Mouse (Mus musculus) left cerebral cortex, postnatal 10 days (tissue): ENCODE data around the gene Gmppb. TPM values are rescaled to one million over a fixed set of nuclear protein-coding genes. Genes with fewer than 3 reads are reported as not detected.

Source experiments
- DNase-seq, 2 experiments: peaks; one replicate each; pipeline ENCODE4 v3.0.0; 2021 to 2022; ENCODE audit warnings: low spot score in 2 of 2, mixed read lengths in 1 of 2; ENCODE audit errors: extremely low spot score in 1 of 2
- intact Hi-C: fragments of 180-260 bp; cut with DNase I; formaldehyde crosslinking; loops from one replicate; pipeline ENCODE4 v1.15.1; 2025
- total RNA-seq, 2 experiments: library from RNA; stranded (reverse); gene quantifications; 2 replicates each; pipeline ENCODE4 v1.2.3; 2021

The Gmppb gene
- total RNA-seq, 2 experiments from 2014 or later = 16.8 to 18.7 TPM

GRCm38 (mm10) chr9:108048566-108048955 lies 481 bp upstream of the Gmppb start:
- intact Hi-C loops = loop anchor here (5.0 kb wide), 1 partner anchor 146 kb away; no protein-coding TSS in a partner anchor
- DNase-seq = no peak

GRCm38 (mm10) chr9:108049561-108050251 lies 664 bp downstream of the Gmppb start:
- no peak for DNase-seq
- intact Hi-C loops = loop anchor here (5.0 kb wide), 2 partner anchors 87 to 147 kb away; no protein-coding TSS in a partner anchor

DNA sequence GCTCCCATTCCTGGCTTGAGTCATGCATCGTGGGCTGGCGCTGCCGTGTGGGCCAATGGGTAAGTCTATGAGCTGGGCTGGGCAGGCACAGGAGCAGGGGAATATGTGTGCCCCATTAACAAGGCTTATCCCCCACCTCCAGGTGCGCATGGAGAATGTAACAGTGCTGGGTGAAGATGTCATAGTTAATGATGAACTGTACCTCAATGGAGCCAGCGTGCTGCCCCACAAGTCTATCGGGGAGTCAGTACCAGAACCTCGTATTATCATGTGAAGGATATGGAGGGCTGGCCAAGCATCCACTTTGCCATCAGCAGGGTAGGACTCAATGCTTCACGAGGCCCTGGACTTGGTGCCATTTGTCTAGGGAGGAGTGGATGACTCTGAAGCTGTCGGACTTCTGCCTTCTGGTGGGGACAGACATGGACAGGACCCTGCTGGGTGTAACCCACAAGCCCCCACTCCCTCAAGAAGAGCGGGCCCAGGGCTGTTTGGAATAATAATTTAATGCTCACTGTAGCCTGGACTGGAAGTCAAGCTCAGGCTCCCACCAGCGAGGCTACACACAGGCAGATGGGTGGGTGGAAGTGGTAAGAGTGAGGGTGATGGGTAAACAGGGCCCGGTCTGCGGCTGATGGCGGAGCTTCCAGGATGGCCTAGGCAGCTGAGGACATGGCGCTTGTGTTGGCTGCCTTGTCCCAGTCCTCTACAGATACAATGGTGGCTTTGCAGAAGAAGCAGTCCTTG lies 2.3 kb downstream of the Gmppb start:
- intact Hi-C loops = loop anchor here (5.0 kb wide), 1 partner anchor 89 kb away; no protein-coding TSS in a partner anchor
- no peak for DNase-seq

DNA sequence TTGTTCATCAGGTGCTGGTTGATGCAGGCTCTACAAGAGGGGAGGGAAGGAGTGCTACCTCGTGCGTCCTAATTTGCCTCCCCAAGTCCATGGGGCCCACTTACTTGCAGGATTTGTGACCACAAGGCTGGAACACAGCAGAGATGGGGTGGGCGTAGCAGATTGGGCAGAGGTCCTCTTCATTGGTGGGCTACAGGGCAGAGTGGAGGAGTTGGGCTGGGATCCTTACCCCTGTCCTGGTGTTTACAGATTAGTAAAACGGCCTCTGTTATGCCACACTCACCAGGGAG lies 2.8 kb downstream of the Gmppb start:
- intact Hi-C loops = loop anchor here (5.0 kb wide), 1 partner anchor 90 kb away; no protein-coding TSS in a partner anchor
- DNase-seq = no peak

DNA sequence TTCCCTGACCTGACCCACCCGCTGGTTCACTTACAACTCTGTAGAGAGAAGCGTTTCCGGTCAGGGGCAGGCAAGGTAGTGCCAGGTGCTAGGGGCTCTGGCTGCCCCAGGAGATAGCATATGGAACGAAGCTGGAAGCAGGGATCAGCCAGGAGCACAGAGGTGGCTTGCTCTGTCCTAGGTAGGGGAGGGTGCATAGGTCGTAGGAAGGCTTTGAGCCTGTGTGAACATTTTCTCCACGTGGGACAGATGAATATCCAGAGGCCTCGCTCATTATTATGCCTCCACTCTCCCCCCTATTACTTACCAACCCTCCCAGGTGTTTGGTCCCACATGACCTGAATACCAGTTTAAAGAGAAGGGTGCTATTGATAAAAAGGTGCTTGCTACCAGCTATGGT lies 3.4 kb downstream of the Gmppb start:
- no peak for DNase-seq
- intact Hi-C loops = loop anchor here (5.0 kb wide), 1 partner anchor 90 kb away; no protein-coding TSS in a partner anchor

- intact Hi-C loops = loop anchor here (5.0 kb wide), 1 partner anchor 91 kb away; no protein-coding TSS in a partner anchor
- peak; percentile 95 to 96 for DNase-seq
Measured at GRCm38 (mm10) chr9:108052885-108053664, 4.0 kb downstream of the Gmppb start, which contains the start of gene Amigo3. Gene Amigo3 (plus strand): TSS chr9:108053159.

DNA sequence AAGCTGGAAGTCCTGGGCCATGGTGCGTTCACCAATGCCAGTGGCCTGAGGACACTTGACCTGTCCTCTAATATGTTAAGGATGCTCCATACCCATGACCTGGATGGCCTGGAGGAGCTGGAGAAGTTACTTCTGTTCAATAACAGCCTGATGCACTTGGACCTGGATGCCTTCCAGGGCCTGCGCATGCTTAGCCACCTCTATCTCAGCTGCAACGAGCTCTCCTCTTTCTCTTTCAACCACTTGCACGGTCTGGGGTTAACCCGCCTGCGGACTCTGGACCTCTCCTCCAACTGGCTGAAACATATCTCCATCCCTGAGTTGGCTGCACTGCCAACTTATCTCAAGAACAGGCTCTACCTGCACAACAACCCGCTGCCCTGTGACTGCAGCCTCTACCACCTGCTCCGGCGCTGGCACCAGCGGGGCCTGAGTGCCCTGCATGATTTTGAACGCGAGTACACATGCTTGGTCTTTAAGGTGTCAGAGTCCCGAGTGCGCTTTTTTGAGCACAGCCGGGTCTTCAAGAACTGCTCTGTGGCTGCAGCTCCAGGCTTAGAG lies 4.7 kb downstream of the Gmppb start:
- intact Hi-C loops = loop anchor here (5.0 kb wide), 1 partner anchor 91 kb away; no protein-coding TSS in a partner anchor
- DNase-seq = no peak

- intact Hi-C loops = loop anchor here (5.0 kb wide), 1 partner anchor 92 kb away; no protein-coding TSS in a partner anchor
- no peak for DNase-seq
Measured at GRCm38 (mm10) chr9:108054331-108055040, 5.4 kb downstream of the Gmppb start.

GRCm38 (mm10) chr9:108055061-108055460 lies 6.0 kb downstream of the Gmppb start:
- no peak for DNase-seq
- intact Hi-C loops = no loop called here

- DNase-seq = no peak
- intact Hi-C loops = no loop called here
Measured at GRCm38 (mm10) chr9:108055661-108056237, 6.7 kb downstream of the Gmppb start.

DNA sequence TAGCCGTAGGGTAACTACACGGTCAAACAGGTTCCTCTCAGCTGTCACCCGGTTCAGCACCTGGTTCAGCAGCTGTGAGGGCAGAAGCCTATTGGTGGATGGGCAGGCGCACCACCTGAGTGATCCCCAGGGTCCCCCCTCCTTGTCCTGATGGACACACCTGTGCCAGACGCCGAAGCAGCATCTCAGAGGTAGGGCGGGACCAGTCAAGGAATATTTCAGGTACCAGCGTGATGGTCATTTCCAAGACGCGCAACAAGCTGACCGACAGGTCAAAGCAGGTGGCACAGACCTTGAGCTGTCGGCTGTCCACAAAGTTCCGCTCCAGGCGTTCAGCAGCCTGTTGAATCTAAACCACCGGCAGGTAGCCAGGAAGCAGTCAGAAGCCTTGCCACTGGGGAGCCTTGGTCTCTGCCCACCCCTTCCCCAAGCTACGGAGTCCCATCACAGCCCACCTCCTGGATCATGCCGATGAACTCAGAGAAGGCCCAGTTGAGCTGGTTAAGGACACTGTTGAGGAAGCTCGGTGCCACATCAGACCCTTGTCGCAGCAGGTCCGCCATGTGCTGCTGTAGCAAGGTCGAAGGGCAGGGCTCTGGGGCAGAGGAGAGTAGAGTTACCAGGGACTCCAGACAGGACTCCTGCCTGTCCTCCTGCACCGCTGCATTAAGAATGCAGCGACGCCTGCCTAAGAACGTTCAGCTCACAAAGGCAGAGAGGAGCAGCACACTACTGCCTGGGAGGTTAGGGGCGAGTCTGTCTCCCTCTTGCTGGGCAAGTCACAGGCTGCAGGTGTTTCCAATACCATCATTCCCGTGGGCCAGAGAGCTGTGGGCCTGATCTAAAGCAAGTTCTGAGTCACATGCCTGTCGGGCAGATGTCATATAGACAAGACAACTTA lies 7.6 kb downstream of the Gmppb start:
- no peak for DNase-seq

DNA sequence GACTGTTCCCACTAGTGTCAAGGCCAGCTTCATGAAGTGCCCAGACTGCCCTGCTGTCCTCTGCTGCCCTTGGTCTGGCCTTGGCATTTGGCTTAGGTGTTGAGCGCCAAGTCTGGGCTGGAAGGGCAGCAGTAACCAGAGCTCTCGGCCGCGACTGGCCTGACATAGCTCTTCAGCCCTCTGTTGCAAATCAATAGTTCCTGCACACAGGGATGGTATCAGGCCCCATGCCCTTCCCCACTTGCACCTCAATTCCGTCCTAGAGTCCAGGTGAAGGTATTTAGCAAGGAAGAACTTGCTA lies 8.2 kb downstream of the Gmppb start:
- intact Hi-C loops = no loop called here
- DNase-seq = no peak

More for the DNA sequence above, 7.6 kb downstream of the Gmppb start:
- intact Hi-C loops = no loop called here

DNA sequence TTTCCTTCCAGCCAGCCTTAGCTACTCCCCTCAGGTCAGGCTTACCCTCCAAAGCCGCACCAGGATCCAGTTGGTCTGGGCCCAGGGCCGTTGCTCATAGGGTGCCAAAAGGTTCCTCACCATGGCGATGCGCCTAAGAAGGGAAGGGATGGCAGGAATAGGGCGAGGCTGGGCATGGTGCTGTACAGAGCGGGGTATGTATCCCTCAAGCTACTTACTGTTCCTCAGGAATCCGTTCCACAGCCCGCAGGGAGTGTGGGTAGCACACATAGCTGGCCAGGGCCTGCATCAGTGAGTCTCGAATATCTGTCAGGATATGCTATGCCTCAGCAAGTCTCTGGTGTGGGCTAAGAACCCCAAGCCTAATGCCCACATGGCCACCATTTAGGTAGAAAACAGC lies 9.2 kb downstream of the Gmppb start:
- intact Hi-C loops = no loop called here
- peak in 1 of 2 experiments; percentile 19 for DNase-seq

- DNase-seq = peak in 1 of 2 experiments; percentile 15
- intact Hi-C loops = no loop called here
Measured at GRCm38 (mm10) chr9:108062142-108062541, 13.1 kb downstream of the Gmppb start.

GRCm38 (mm10) chr9:108063361-108063760 lies 14.3 kb downstream of the Gmppb start:
- intact Hi-C loops = no loop called here
- no peak for DNase-seq

DNA sequence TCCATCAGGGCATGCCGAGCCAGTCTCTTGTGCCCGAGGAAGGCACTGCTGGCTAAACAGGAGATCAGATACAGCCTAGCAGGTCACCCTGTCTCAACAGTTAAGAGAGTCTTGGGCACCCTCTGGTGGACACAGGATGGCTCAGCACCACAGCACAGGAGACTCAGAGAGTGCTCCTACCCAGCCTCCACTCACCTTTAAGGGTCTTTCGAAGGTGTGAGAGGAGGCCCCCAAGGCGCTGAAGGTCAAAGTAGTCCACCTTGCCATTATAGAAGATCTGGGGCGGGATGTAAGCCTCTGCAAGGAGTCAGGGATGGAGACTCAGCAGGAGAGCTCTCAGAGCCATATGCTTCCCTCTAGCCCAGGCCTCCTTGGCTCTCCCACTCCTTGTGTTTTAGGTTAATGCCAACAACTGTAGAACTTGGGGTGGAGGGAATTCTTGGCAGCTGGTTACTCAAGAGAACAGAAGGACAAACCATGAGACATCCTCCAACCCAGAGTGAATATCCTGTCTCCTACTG lies 16.5 kb downstream of the Gmppb start:
- intact Hi-C loops = loop anchor here (5.0 kb wide), 2 partner anchors 103 to 163 kb away; no protein-coding TSS in a partner anchor
- DNase-seq = peak in 1 of 2 experiments; percentile 67

GRCm38 (mm10) chr9:108067199-108067598 lies 18.2 kb downstream of the Gmppb start:
- intact Hi-C loops = loop anchor here (5.0 kb wide), 2 partner anchors 105 to 165 kb away; no protein-coding TSS in a partner anchor

More at GRCm38 (mm10) chr9:108067199-108067598, 18.2 kb downstream of the Gmppb start:
- DNase-seq = no peak
